Mouse (Mus musculus) embryonic facial prominence, embryonic 13.5 days (tissue): Measurements from ENCODE around the gene Snrk. TPM values are rescaled to one million over a fixed set of nuclear protein-coding genes. Genes with fewer than 3 reads are reported as not detected.

Source experiments
- ATAC-seq: fragments of 200-750 bp; cut with Nextera tagmentation; 2 replicates; pipeline ENCODE4 v1.8.0; 2017; ENCODE audit warnings: low read depth; ENCODE audit not compliant: insufficient number of reproducible peaks, insufficient read depth, low FRiP score, low TSS enrichment
- H3K27ac ChIP-seq: fragments of 300-500 bp; sonication (generic); 2 replicates; pipeline ENCODE4 v1.5.1; 2015; ENCODE audit warnings: moderate library complexity, mild to moderate bottlenecking, inconsistent platforms
- H3K27me3 ChIP-seq: fragments of 300-500 bp; sonication (generic); 2 replicates; pipeline ENCODE4 v1.6.1; 2015; ENCODE audit warnings: mild to moderate bottlenecking, inconsistent platforms
- H3K36me3 ChIP-seq: fragments of 300-500 bp; sonication (generic); 2 replicates; pipeline ENCODE4 v1.6.1; 2015; ENCODE audit warnings: mild to moderate bottlenecking, inconsistent platforms
- H3K4me1 ChIP-seq: fragments of 300-500 bp; sonication (generic); 2 replicates; pipeline ENCODE4 v1.6.1; 2015; ENCODE audit warnings: inconsistent platforms
- H3K4me2 ChIP-seq: fragments of 300-500 bp; sonication (generic); 2 replicates; pipeline ENCODE4 v1.6.1; 2015; ENCODE audit warnings: moderate library complexity, mild to moderate bottlenecking, inconsistent platforms
- H3K4me3 ChIP-seq: fragments of 300-500 bp; sonication (generic); 2 replicates; pipeline ENCODE4 v1.5.1; 2015; ENCODE audit warnings: mild to moderate bottlenecking, inconsistent platforms
- H3K9ac ChIP-seq: fragments of 300-500 bp; sonication (generic); 2 replicates; pipeline ENCODE4 v1.6.1; 2015; ENCODE audit warnings: mild to moderate bottlenecking, inconsistent platforms
- H3K9me3 ChIP-seq: fragments of 300-500 bp; sonication (generic); 2 replicates; pipeline ENCODE4 v1.6.1; 2016; ENCODE audit warnings: inconsistent platforms
- WGBS: fragments of 180-500 bp; shearing (Covaris S2); methylation state at CpG from one replicate; pipeline ENCODE4 v1.1.7; 2015; ENCODE audit warnings: mixed read lengths; 5-methylcytosine and 5-hydroxymethylcytosine counted together
- polyA plus RNA-seq: library from polyadenylated mRNA; unstranded; fragments of >200 nt; fragmentation: Nextera tagmentation; extraction: Ambion mirVana; gene quantifications from 2 replicates; pipeline ENCODE4 v1.2.1, GENCODE M21; 2015

Snrk gene
- polyA plus RNA-seq, 1 experiment from 2014 or later = 54.2 TPM

GRCm38 (mm10) chr9:122087086-122087485, 30.0 kb upstream of the Snrk start:
- Histone ChIP-seq H3K4me3 (no peak overlapping the region), H3K4me2 (no peak overlapping the region), H3K36me3 (no peaks in the 10 kb centered on the region), H3K9ac (no peak overlapping the region), H3K9me3 (no peaks in the 10 kb centered on the region), H3K4me1 (peaks cover 18% of the 10 kb centered on the region), H3K27ac (no peak overlapping the region), H3K27me3 (no peaks in the 10 kb centered on the region)
- no peak for ATAC-seq
- WGBS = 80% methylated on average over 6 of the region's 6 CpGs

- no peaks in the 10 kb centered on the region for H3K36me3 ChIP-seq
- H3K27me3 ChIP-seq = no peaks in the 10 kb centered on the region
- H3K4me2 ChIP-seq = no peak overlapping the region
- WGBS = 48% methylated on average over 7 of the region's 7 CpGs
- no peak for ATAC-seq
- peaks cover 8% of the 10 kb centered on the region for H3K4me1 ChIP-seq
- no peaks in the 10 kb centered on the region for H3K9me3 ChIP-seq
- no peak overlapping the region for H3K27ac ChIP-seq
- no peak overlapping the region for H3K4me3 ChIP-seq
- H3K9ac ChIP-seq = no peak overlapping the region
Measured at GRCm38 (mm10) chr9:122091171-122091570, 25.9 kb upstream of the Snrk start.

- Histone ChIP-seq H3K9me3 (no peaks in the 10 kb centered on the region), H3K4me3 (no peak overlapping the region), H3K4me2 (no peak overlapping the region), H3K27ac (no peak overlapping the region), H3K36me3 (no peaks in the 10 kb centered on the region), H3K27me3 (no peaks in the 10 kb centered on the region), H3K4me1 (peaks cover 8% of the 10 kb centered on the region), H3K9ac (no peak overlapping the region)
- ATAC-seq = no peak
- WGBS = 47% methylated on average over 5 of the region's 5 CpGs
Measured at GRCm38 (mm10) chr9:122091782-122092228, 25.3 kb upstream of the Snrk start.

- Histone ChIP-seq H3K9ac (no peak overlapping the region), H3K4me2 (no peak overlapping the region), H3K27ac (no peak overlapping the region), H3K9me3 (no peaks in the 10 kb centered on the region), H3K36me3 (no peaks in the 10 kb centered on the region), H3K4me1 (peaks cover 8% of the 10 kb centered on the region), H3K27me3 (no peaks in the 10 kb centered on the region), H3K4me3 (no peak overlapping the region)
- 58% methylated on average over 1 of the region's 1 CpGs for WGBS
- no peak for ATAC-seq
Measured at GRCm38 (mm10) chr9:122094171-122094570, 22.9 kb upstream of the Snrk start.

- H3K36me3 ChIP-seq = no peaks in the 10 kb centered on the region
- no peaks in the 10 kb centered on the region for H3K27me3 ChIP-seq
- ATAC-seq = no peak
- H3K4me3 ChIP-seq = no peak overlapping the region
- no peaks in the 10 kb centered on the region for H3K9me3 ChIP-seq
- H3K9ac ChIP-seq = no peak overlapping the region
- peaks cover 2% of the 10 kb centered on the region for H3K4me1 ChIP-seq
- H3K27ac ChIP-seq = no peak overlapping the region
- 90% methylated on average over 5 of the region's 5 CpGs for WGBS
- no peak overlapping the region for H3K4me2 ChIP-seq
Measured at GRCm38 (mm10) chr9:122096822-122097511, 20.1 kb upstream of the Snrk start.

GRCm38 (mm10) chr9:122097535-122097934, 19.5 kb upstream of the Snrk start:
- Histone ChIP-seq H3K27me3 (no peaks in the 10 kb centered on the region), H3K4me3 (no peak overlapping the region), H3K36me3 (no peaks in the 10 kb centered on the region), H3K27ac (no peak overlapping the region), H3K4me2 (no peak overlapping the region), H3K9ac (no peak overlapping the region), H3K4me1 (no peaks in the 10 kb centered on the region), H3K9me3 (no peaks in the 10 kb centered on the region)
- 62% methylated on average over 6 of the region's 6 CpGs for WGBS
- no peak for ATAC-seq

GRCm38 (mm10) chr9:122100584-122101127, 16.4 kb upstream of the Snrk start:
- H3K4me1 ChIP-seq = no peaks in the 10 kb centered on the region
- H3K27me3 ChIP-seq = no peaks in the 10 kb centered on the region
- H3K9ac ChIP-seq = no peak overlapping the region
- H3K36me3 ChIP-seq = no peaks in the 10 kb centered on the region
- no peak overlapping the region for H3K27ac ChIP-seq
- no peak for ATAC-seq
- H3K4me2 ChIP-seq = no peak overlapping the region
- H3K4me3 ChIP-seq = no peak overlapping the region
- no peaks in the 10 kb centered on the region for H3K9me3 ChIP-seq

- no peak overlapping the region for H3K9ac ChIP-seq
- 82% methylated on average over 4 of the region's 4 CpGs for WGBS
- no peak overlapping the region for H3K27ac ChIP-seq
- no peak for ATAC-seq
- H3K4me3 ChIP-seq = no peak overlapping the region
- no peaks in the 10 kb centered on the region for H3K9me3 ChIP-seq
- no peaks in the 10 kb centered on the region for H3K36me3 ChIP-seq
- H3K4me1 ChIP-seq = no peaks in the 10 kb centered on the region
- H3K4me2 ChIP-seq = no peak overlapping the region
- H3K27me3 ChIP-seq = no peaks in the 10 kb centered on the region
Measured at GRCm38 (mm10) chr9:122101196-122101595, 15.9 kb upstream of the Snrk start.

- ATAC-seq = no peak
- H3K4me1 ChIP-seq = 0 out of 2 replicates have a peak, but pooled peaks cover 2% of the 10 kb centered on the region
- H3K9ac ChIP-seq = no peak overlapping the region
- H3K9me3 ChIP-seq = no peaks in the 10 kb centered on the region
- H3K27me3 ChIP-seq = no peaks in the 10 kb centered on the region
- WGBS = 72% methylated on average over 9 of the region's 9 CpGs
- H3K27ac ChIP-seq = no peak overlapping the region
- H3K36me3 ChIP-seq = no peaks in the 10 kb centered on the region
- no peak overlapping the region for H3K4me3 ChIP-seq
- no peak overlapping the region for H3K4me2 ChIP-seq
Measured at GRCm38 (mm10) chr9:122103550-122104284, 13.3 kb upstream of the Snrk start.

GRCm38 (mm10) chr9:122104285-122104829, 12.7 kb upstream of the Snrk start:
- Histone ChIP-seq H3K27ac (no peak overlapping the region), H3K9ac (no peak overlapping the region), H3K9me3 (no peaks in the 10 kb centered on the region), H3K36me3 (no peaks in the 10 kb centered on the region), H3K4me2 (no peak overlapping the region), H3K4me1 (0 out of 2 replicates have a peak, but pooled peaks cover 2% of the 10 kb centered on the region), H3K4me3 (no peak overlapping the region), H3K27me3 (no peaks in the 10 kb centered on the region)
- 61% methylated on average over 7 of the region's 7 CpGs for WGBS
- no peak for ATAC-seq

GRCm38 (mm10) chr9:122107701-122108375, 9.2 kb upstream of the Snrk start:
- WGBS = 66% methylated on average over 7 of the region's 7 CpGs
- H3K4me3 ChIP-seq = no peak overlapping the region
- ATAC-seq = no peak
- H3K4me1 ChIP-seq = 0 out of 2 replicates have a peak, but pooled peaks cover 7% of the 10 kb centered on the region
- H3K27ac ChIP-seq = no peak overlapping the region
- H3K9me3 ChIP-seq = no peaks in the 10 kb centered on the region
- H3K9ac ChIP-seq = no peak overlapping the region
- no peaks in the 10 kb centered on the region for H3K36me3 ChIP-seq
- H3K4me2 ChIP-seq = no peak overlapping the region
- no peaks in the 10 kb centered on the region for H3K27me3 ChIP-seq
